30 mouse cellular contexts compared by ENCODE assay signal in the genomic region with DNA sequence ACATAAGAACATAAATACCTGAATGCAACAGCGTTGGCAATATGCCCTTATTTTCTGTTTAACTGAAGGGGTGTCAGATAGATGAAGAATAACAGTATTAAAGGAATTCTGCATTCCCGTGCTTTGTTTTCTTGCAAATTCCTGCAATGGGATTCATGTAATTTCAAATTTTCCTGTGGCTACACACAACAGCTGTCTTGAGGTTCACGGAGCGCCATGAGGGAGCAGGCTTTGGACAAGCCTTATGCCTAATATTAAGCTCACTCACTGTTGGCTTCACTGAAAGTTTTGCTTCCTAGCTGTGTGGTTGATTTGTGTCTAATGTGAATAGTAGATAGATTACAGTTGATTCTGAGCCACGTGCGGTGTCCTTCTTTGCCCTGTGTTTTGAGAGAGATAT. TPM values are rescaled to one million over a fixed set of nuclear protein-coding genes. Genes with fewer than 3 reads are reported as not detected.
"Had no signal": no experiment of that assay in that cellular context is flagged by ENCODE, and none has a peak within 500 bp of the region (broad histone marks: within the 10 kb centered on the region; RNA-seq: fewer than 3 reads in every experiment).

No protein-coding gene starts in this region.

- H3K4me3 ChIP-seq: embryonic facial prominence, embryonic 12.5 days; embryonic facial prominence, embryonic 13.5 days; embryonic facial prominence, embryonic 15.5 days; erythroblast, embryonic 14.5 days; forebrain, embryonic 10.5 days; forebrain, embryonic 12.5 days; forebrain, embryonic 13.5 days; forebrain, embryonic 15.5 days; gastrocnemius, adult 2 months; heart, adult 2 months had no signal

- H3K27me3 ChIP-seq: embryonic facial prominence, embryonic 12.5 days; embryonic facial prominence, embryonic 13.5 days; embryonic facial prominence, embryonic 15.5 days; forebrain, embryonic 12.5 days; forebrain, embryonic 13.5 days; forebrain, embryonic 15.5 days had no signal

- H3K27ac ChIP-seq: embryonic facial prominence, embryonic 12.5 days; embryonic facial prominence, embryonic 13.5 days; embryonic facial prominence, embryonic 15.5 days; forebrain, embryonic 10.5 days; forebrain, embryonic 12.5 days; forebrain, embryonic 13.5 days; forebrain, embryonic 15.5 days; gastrocnemius, adult 2 months; heart, adult 2 months had no signal

- H3K9ac ChIP-seq: embryonic facial prominence, embryonic 12.5 days; embryonic facial prominence, embryonic 13.5 days; embryonic facial prominence, embryonic 15.5 days; forebrain, embryonic 12.5 days; forebrain, embryonic 13.5 days; forebrain, embryonic 15.5 days; forebrain, postnatal 0 days had no signal

- H3K36me3 ChIP-seq: embryonic facial prominence, embryonic 12.5 days; embryonic facial prominence, embryonic 13.5 days; embryonic facial prominence, embryonic 15.5 days; forebrain, embryonic 10.5 days; forebrain, embryonic 12.5 days; forebrain, embryonic 15.5 days had no signal

- H3K4me1 ChIP-seq: embryonic facial prominence, embryonic 12.5 days; embryonic facial prominence, embryonic 13.5 days; embryonic facial prominence, embryonic 15.5 days; forebrain, embryonic 10.5 days; forebrain, embryonic 12.5 days; forebrain, embryonic 13.5 days; forebrain, embryonic 15.5 days had no signal

- ATAC-seq: forebrain, embryonic 13.5 days; forebrain, embryonic 14.5 days; forebrain, embryonic 15.5 days; forebrain, embryonic 16.5 days; forebrain, postnatal 0 days had no signal

- H3K4me2 ChIP-seq: embryonic facial prominence, embryonic 12.5 days; embryonic facial prominence, embryonic 13.5 days; embryonic facial prominence, embryonic 15.5 days; forebrain, embryonic 12.5 days; forebrain, embryonic 13.5 days; forebrain, embryonic 15.5 days had no signal

- DNase-seq: cerebellum, adult 2 months; cerebellum, adult 8-10 months; cerebellum, adult 9-10 months; cerebellum, adult 9-11 months; cerebellum, postnatal 10 days; cerebellum, postnatal 14 days; cerebellum, postnatal 25 days; cerebellum, postnatal 36 days; embryo, embryonic 11 days; forebrain, postnatal 0 days; gastrocnemius, adult 2 months; gastrocnemius, postnatal 10 days; gastrocnemius, postnatal 14 days; gastrocnemius, postnatal 25 days; gastrocnemius, postnatal 36 days; heart, adult 11 months; heart, adult 18-20 months; heart, adult 2 months had no signal

- H3K9me3 ChIP-seq: embryonic facial prominence, embryonic 12.5 days; embryonic facial prominence, embryonic 13.5 days; embryonic facial prominence, embryonic 15.5 days; forebrain, embryonic 10.5 days; forebrain, embryonic 12.5 days; forebrain, embryonic 13.5 days; forebrain, embryonic 15.5 days had no signal

RNA-seq across cellular contexts. Expression of a gene that starts 47.1 kb away (rescaled TPM):
- total RNA-seq: common myeloid progenitor, adult 5-6 weeks; granulocyte monocyte progenitor cell, adult 5-6 weeks had no signal
- polyA plus RNA-seq: erythroblast, embryonic 14.5 days had no signal
